Mouse (Mus musculus) layer of hippocampus, adult 2 months (tissue): ENCODE measurements at regions not wholly inside any gene's neighbourhood (a gene's known extent, or its start where the extent isn't known, plus 50 kb on each side); places are given as distances from the start of the nearest gene placed in this dataset.

Experiments
- DNase-seq, 2 experiments: peaks; one replicate each; pipeline ENCODE4 v3.0.0; 2022; ENCODE audit warnings: low spot score in 2 of 2
- H3K27ac ChIP-seq: fragments of 200-600 bp; 2 replicates; pipeline ENCODE4 v1.8.1; 2022
- H3K4me3 ChIP-seq: fragments of 200-600 bp; 2 replicates; pipeline ENCODE4 v1.8.1; 2022; ENCODE audit warnings: mild to moderate bottlenecking
- CTCF ChIP-seq: fragments of 200-600 bp; conservative IDR thresholded peaks from 2 replicates; pipeline ENCODE4 v1.8.1; 2022; ENCODE audit warnings: antibody characterized with exemption, mild to moderate bottlenecking, moderate library complexity

DNA sequence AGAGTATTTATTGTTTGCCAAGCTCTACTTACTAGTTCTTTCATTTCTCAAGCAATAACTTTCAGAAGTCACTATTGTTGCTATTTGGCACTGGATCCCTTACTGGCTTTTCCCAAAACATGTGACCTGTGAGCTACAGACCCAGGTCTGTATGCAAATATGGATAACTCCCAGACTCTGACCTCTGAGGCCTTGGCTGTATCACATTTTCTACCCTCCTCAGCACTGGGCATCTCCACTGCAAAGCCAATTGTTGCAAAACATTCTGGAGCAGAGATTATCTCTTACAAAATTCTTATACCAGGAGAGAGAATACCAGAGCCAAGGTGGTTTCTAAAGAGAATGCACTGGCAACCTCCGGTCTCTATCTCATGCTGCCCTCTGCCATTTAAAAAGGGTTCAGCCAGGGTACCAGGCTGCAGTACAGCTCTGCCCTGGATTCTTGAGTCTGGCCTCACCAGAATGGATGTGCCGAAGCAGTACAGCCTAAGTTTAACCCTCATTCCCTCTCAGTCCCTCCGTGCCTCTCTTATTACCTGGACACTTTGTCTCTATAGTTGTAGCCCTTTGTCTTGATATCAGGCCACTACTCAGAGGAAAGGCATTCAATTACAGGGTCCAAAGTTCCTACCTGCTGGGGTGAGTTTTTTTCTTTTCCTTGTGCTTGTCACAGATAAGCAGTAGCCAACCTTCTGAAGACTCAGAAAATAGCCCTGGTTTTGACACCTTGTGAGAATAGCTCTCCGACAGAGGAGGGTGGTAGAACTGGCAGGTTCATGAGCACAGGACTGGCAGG, 101.2 kb upstream of the Vwc2 start:
- Histone ChIP-seq H3K4me3 (no peak overlapping the region), H3K27ac (no peak overlapping the region)
- no peak for TF ChIP-seq CTCF
- DNase-seq: no peak

DNA sequence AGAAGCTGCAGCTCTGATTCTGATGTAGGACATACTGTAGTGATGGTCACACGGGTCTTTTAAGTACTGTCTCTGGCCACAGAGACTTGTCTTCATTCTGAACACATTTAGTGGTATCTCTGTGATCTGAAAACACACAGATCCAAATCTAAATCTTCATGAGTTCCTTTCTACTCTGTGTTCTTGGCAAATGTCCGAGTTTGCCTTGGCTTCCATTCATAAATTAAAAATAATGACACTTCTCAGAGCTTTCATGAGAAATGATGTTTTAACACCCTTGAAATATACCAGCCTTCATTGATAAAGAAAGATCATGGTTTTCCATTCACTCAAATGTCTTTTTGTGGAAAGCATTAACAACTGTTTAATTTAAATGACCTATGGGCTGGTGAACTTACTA, 100.4 kb upstream of the Vwc2 start:
- DNase-seq: no peak
- H3K27ac ChIP-seq: no peak overlapping the region
- no peak overlapping the region for H3K4me3 ChIP-seq
- TF ChIP-seq CTCF: no peak

DNA sequence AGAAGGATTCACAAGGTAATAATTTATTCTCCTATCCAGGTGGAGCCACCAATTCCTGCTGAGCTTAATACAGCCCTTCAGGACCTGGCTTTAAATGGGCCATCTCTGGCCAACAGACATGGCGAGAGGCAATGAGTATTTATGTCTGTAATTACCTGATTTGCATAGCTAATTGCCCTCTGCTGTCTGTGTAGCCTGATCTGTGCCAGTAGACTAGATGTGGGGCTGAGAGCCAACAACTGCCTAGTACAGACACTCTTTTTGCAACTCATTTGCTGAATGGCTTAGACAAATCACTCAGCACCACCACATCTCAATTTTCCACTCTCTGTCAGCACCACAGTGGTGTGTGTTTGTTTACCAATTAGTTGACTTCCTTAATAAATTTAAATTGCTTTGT, 99.9 kb upstream of the Vwc2 start:
- Histone ChIP-seq H3K27ac (no peak overlapping the region), H3K4me3 (no peak overlapping the region)
- peak; percentile 23 to 30 for DNase-seq
- TF ChIP-seq CTCF: no peak

DNA sequence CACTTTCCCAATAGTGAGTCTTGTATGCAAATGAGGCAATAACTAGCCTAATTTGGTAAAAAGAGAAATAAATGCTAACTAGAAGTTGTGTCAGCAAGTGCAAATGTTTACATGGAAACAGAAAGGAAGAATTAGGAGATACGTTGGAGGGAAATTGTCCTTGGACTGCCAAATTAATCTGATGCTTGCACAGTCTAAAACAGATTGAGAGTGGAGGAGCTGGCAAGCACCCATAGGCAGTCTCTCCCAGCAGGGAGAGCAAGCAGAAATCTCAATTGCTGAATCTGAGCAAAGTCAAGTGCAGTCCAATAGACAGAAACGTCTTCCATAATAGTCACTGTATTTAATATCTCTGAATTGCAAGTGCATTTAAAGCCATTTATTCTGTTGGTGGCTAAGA, 99.5 kb upstream of the Vwc2 start:
- peak; percentile 56 to 78 for DNase-seq
- Histone ChIP-seq H3K27ac (no peak overlapping the region), H3K4me3 (no peak overlapping the region)
- TF ChIP-seq CTCF: no peak

DNA sequence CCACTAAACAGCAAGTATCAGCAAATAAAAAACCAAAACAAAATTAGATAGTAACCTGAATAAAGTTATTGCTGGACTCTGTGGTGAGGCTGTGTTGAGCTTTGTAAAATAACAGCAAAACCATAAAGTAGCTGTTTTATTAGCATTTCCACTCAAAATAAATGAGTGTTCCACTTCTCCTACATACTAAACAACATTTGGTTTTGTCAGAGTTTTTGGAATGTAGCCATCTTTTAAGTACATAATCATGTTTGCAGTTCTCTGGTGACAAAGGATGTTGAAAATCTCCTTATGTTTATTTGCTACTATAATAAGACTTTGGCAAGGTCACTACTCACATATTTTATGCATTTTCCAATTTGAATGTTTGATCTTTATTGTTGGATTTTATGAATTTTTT, 85.2 kb upstream of the Vwc2 start:
- no peak overlapping the region for H3K27ac ChIP-seq
- TF ChIP-seq CTCF: no peak
- no peak for DNase-seq
- no peak overlapping the region for H3K4me3 ChIP-seq
